Mouse (Mus musculus): ENCODE measurements around the gene Aatk. TPM values are rescaled to one million over a fixed set of nuclear protein-coding genes. Genes with fewer than 3 reads are reported as not detected.
A peak's percentile ranks its signal among the peaks of the same experiment; 100 is the strongest.

Gene Aatk
- polyA plus RNA-seq, 1 experiment from 2014 or later, result 1.2 TPM

GRCm38 (mm10) chr11:120048252-120048556 is 1.2 kb upstream of the Aatk start:
- Histone ChIP-seq H3K36me3 (no peaks in the 10 kb centered on the region), H3K9me3 (replicated peaks) (no peaks in the 10 kb centered on the region), H3K4me3 (peak overlapping the region; percentile 79), H3K4me1 (peaks cover 56% of the 10 kb centered on the region), H3K27ac (replicated peaks) (peak overlapping the region; percentile 87), H3K27me3 (ENCODE audit: low read depth, poor library complexity, severe bottlenecking) (peaks cover 70% of the 10 kb centered on the region)
- peak; percentile 50 for DNase-seq (ENCODE audit: low spot score)
- WGBS, result 1% methylated on average over 23 of the region's 23 CpGs

- Histone ChIP-seq H3K4me3 (peak overlapping the region; percentile 79), H3K9me3 (replicated peaks) (no peaks in the 10 kb centered on the region), H3K27me3 (ENCODE audit: low read depth, poor library complexity, severe bottlenecking) (peaks cover 70% of the 10 kb centered on the region), H3K4me1 (peaks cover 56% of the 10 kb centered on the region), H3K27ac (replicated peaks) (peak overlapping the region; percentile 87), H3K36me3 (no peaks in the 10 kb centered on the region)
- peak; percentile 48 for DNase-seq (ENCODE audit: low spot score)
- 8% methylated on average over 23 of the region's 23 CpGs for WGBS
These were observed 724 bp upstream of the Aatk start for GRCm38 (mm10) chr11:120047531-120048251.

- DNase-seq (ENCODE audit: low spot score), result no peak
- 52% methylated on average over 11 of the region's 11 CpGs for WGBS
- Histone ChIP-seq H3K4me3 (peak overlapping the region; percentile 79), H3K9me3 (replicated peaks) (no peaks in the 10 kb centered on the region), H3K27me3 (ENCODE audit: low read depth, poor library complexity, severe bottlenecking) (peaks cover 68% of the 10 kb centered on the region), H3K36me3 (no peaks in the 10 kb centered on the region), H3K27ac (replicated peaks) (peak overlapping the region; percentile 87), H3K4me1 (peaks cover 60% of the 10 kb centered on the region)
These were observed 971 bp downstream of the Aatk start for GRCm38 (mm10) chr11:120045839-120046552.

- WGBS, result 62% methylated on average over 4 of the region's 4 CpGs
- Histone ChIP-seq H3K4me3 (no peak overlapping the region), H3K27ac (replicated peaks) (no peak overlapping the region), H3K27me3 (ENCODE audit: low read depth, poor library complexity, severe bottlenecking) (peaks cover 61% of the 10 kb centered on the region), H3K9me3 (replicated peaks) (no peaks in the 10 kb centered on the region), H3K4me1 (peaks cover 60% of the 10 kb centered on the region), H3K36me3 (no peaks in the 10 kb centered on the region)
- no peak for DNase-seq (ENCODE audit: low spot score)
These were observed 1.6 kb downstream of the Aatk start for GRCm38 (mm10) chr11:120045341-120045740.

DNA sequence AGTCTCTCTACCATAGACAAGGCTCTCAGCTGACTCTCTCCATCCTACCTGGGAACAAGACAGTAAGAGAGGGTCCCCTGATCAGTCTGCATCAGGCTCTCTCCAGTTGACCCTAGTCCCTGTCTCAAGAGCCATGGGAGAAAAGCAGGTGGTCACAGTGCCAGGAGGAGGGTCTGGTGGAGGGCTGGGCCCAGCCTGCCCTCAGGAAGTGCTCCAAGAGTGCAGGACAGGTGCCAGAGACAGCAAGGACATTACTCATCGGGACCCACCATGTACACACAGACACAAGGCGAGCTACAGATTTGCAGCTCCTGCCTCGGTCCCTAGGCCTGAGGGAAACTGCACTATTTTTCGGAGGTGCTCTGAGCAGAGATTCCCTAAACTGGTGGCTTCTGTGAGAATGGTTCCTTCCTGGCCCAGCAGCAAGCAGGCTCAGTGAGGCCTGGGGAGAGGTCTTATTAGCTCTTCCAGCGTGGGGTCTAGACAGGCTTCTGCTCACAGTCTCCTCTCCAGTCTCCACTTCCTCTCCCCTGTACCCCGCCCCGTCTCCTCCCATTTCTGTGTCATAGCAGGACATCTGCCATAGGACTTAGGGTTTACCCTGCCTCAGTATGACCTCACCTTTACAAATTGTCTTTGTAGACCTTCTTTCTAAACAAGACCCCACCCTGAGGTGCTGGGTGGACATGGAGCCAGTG is 4.7 kb downstream of the Aatk start:
- no peaks in the 10 kb centered on the region for H3K9me3 ChIP-seq (replicated peaks)
- H3K27ac ChIP-seq (replicated peaks), result peak overlapping the region; percentile 52
- no peaks in the 10 kb centered on the region for H3K36me3 ChIP-seq
- 86% methylated on average over 7 of the region's 7 CpGs for WGBS
- no peak overlapping the region for H3K4me3 ChIP-seq
- no peak for DNase-seq (ENCODE audit: low spot score)
- peaks cover 48% of the 10 kb centered on the region for H3K4me1 ChIP-seq
- H3K27me3 ChIP-seq (ENCODE audit: low read depth, poor library complexity, severe bottlenecking), result peaks cover 32% of the 10 kb centered on the region

DNA sequence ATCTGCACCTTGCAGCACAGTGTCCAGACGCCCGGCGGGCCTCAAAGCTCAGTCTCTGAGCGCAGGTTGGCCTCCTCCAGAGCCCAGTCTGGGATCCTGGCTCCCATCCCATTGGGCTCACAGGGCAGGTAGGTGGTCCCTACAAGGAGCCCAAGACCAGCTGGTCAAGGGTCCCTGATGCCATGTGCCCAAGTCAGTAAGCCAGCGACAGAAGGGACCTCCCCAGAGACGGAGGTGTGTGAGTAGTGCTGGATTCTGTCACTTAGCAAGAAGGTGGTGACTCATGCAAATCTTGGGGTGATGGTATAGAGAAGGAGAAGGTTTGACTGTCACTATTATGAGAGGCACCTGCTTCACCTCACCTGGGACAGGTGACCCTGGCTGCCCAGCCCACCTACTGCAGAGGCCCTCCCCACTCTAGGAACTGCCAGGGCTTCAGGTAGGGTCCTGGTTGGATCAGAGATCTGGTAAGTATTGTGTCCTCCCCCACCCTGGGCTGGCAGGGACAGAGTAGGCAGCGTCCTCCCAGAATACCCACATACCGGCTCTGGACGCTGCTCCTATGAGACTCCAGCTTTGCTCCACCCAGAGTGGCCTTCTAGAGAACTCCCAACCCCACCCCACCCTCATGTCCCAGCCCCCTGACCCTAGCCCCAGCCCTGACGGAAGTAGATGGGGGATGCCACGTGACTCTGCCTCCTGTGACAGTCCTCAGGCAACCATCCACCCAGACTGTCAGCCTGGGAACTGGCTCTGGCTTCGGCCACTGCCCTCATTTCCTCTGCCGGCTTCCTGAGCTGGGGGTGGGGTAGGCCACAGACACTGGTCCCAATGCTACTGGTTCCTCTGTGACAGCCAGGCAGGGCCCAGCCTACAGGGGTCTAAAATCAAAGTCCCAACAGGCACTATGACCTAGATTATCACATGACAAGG is 5.5 kb downstream of the Aatk start:
- H3K9me3 ChIP-seq (replicated peaks), result no peaks in the 10 kb centered on the region
- peaks cover 40% of the 10 kb centered on the region for H3K4me1 ChIP-seq
- H3K27me3 ChIP-seq (ENCODE audit: low read depth, poor library complexity, severe bottlenecking), result peaks cover 24% of the 10 kb centered on the region
- no peak overlapping the region for H3K4me3 ChIP-seq
- DNase-seq (ENCODE audit: low spot score), result no peak
- H3K27ac ChIP-seq (replicated peaks), result peak overlapping the region; percentile 52
- WGBS, result 73% methylated on average over 13 of the region's 13 CpGs
- no peaks in the 10 kb centered on the region for H3K36me3 ChIP-seq

DNA sequence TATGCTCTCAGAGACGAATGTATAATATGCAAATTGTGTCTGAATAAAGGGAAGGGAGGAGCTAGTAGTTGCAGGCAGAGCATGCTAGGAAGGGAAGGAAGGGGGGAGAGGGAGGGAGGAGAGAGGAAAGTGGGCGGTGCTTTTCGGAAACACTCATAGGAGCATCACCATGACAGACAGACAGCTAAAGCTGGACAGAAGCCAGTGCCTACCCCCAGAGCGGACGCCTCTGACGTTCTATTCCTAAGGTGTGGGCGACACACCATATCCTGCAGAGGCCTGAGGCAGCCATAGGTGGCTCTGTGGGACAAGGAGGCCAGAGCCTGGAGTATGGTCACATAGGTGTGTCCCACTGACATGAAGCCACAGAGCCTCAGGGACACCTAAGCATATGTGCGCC is 6.5 kb downstream of the Aatk start:
- Histone ChIP-seq H3K27me3 (ENCODE audit: low read depth, poor library complexity, severe bottlenecking) (peaks cover 14% of the 10 kb centered on the region), H3K27ac (replicated peaks) (no peak overlapping the region), H3K4me3 (no peak overlapping the region), H3K4me1 (peaks cover 29% of the 10 kb centered on the region), H3K9me3 (replicated peaks) (no peaks in the 10 kb centered on the region), H3K36me3 (no peaks in the 10 kb centered on the region)
- 77% methylated on average over 8 of the region's 8 CpGs for WGBS
- no peak for DNase-seq (ENCODE audit: low spot score)

DNA sequence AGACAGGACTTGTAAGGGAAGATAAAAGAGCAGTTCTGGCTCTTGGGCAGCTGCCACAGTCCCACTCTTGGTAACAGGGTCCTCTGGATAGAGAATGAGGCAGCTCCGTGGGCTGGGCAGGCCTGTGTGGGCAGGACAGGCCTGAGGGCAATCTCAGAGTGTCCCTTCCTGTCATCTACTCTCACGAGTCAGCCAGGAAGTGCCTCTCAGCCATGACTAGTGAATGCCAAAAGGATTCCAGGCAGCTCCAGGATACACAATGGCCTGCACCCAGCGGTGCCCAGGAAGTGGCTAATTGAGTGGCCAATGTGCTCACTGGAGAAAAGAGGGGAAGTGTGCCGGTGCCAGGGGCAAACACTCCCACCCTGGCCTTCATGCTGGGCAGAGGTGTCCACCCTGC is 7.4 kb downstream of the Aatk start:
- peak overlapping the region; percentile 46; the same call in 1 of the 2 replicates for H3K27ac ChIP-seq (replicated peaks)
- peaks cover 5% of the 10 kb centered on the region; the same call in 1 of the 2 replicates for H3K27me3 ChIP-seq (ENCODE audit: low read depth, poor library complexity, severe bottlenecking)
- H3K9me3 ChIP-seq (replicated peaks), result no peaks in the 10 kb centered on the region
- no peak overlapping the region for H3K4me3 ChIP-seq
- H3K4me1 ChIP-seq, result peaks cover 31% of the 10 kb centered on the region
- no peaks in the 10 kb centered on the region for H3K36me3 ChIP-seq
- WGBS, result 62% methylated on average over 4 of the region's 4 CpGs
- DNase-seq (ENCODE audit: low spot score), result no peak

GRCm38 (mm10) chr11:120034762-120035161 is 12.2 kb downstream of the Aatk start:
- Histone ChIP-seq H3K4me1 (peaks cover 45% of the 10 kb centered on the region), H3K9me3 (replicated peaks) (no peaks in the 10 kb centered on the region), H3K27me3 (ENCODE audit: low read depth, poor library complexity, severe bottlenecking) (no peaks in the 10 kb centered on the region), H3K36me3 (no peaks in the 10 kb centered on the region), H3K27ac (replicated peaks) (no peak overlapping the region; the same call in 1 of the 2 replicates), H3K4me3 (no peak overlapping the region)
- 80% methylated on average over 5 of the region's 5 CpGs for WGBS
- no peak for DNase-seq (ENCODE audit: low spot score)

DNA sequence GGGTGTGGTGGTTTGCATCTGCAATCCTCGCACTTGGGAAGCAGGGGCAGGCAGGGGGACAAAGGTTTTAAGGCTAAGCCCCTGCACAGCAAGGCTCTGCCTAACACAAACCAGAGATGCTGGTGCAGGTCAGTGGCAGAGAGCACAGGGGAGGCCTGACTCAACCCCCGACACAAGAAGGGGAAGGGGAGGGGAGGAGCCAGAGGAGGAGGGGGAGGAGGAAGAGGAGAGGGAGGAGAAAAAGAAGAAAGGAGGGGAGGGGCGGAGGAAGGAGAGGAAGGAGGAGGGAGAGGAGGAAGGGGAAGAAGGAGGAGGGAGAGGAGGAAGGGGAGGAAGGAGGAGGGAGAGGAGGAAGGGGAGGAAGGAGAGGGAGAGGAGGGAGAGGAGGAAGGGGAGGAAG is 12.7 kb downstream of the Aatk start:
- no peaks in the 10 kb centered on the region for H3K27me3 ChIP-seq (ENCODE audit: low read depth, poor library complexity, severe bottlenecking)
- H3K27ac ChIP-seq (replicated peaks), result peak overlapping the region; percentile 24; the same call in 1 of the 2 replicates
- DNase-seq (ENCODE audit: low spot score), result no peak
- H3K9me3 ChIP-seq (replicated peaks), result no peaks in the 10 kb centered on the region
- H3K4me3 ChIP-seq, result no peak overlapping the region
- H3K36me3 ChIP-seq, result no peaks in the 10 kb centered on the region
- H3K4me1 ChIP-seq, result peaks cover 47% of the 10 kb centered on the region
- WGBS, result 39% methylated on average over 3 of the region's 3 CpGs

DNA sequence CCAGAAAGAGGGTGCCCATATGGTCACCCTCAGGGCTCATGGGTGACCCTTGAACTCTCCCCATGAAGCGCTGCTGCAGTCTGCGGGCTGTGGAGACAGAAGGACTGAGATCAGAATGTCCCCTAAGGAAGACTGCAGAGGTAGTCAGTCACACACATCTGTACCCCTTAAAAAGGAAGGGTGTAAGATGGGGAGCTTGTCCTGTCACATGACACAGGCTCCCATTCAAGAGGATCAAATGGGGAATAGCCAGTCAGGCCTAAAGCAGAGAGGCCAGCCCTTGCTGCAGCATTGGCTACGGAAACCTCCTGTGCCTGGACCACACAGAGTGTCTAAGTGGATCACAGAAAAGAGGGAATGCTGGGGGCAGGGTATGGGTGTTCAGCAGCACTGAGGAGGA is 13.5 kb downstream of the Aatk start:
- H3K27me3 ChIP-seq (ENCODE audit: low read depth, poor library complexity, severe bottlenecking), result no peaks in the 10 kb centered on the region
- H3K4me3 ChIP-seq, result no peak overlapping the region
- H3K27ac ChIP-seq (replicated peaks), result peak overlapping the region; percentile 50; the same call in 1 of the 2 replicates
- no peaks in the 10 kb centered on the region for H3K9me3 ChIP-seq (replicated peaks)
- WGBS, result 65% methylated on average over 3 of the region's 3 CpGs
- no peak for DNase-seq (ENCODE audit: low spot score)
- H3K36me3 ChIP-seq, result no peaks in the 10 kb centered on the region
- peaks cover 53% of the 10 kb centered on the region for H3K4me1 ChIP-seq

GRCm38 (mm10) chr11:120032052-120032451 is 14.9 kb downstream of the Aatk start:
- WGBS, result 66% methylated on average over 8 of the region's 8 CpGs
- H3K4me3 ChIP-seq, result no peak overlapping the region
- no peaks in the 10 kb centered on the region for H3K36me3 ChIP-seq
- peaks cover 59% of the 10 kb centered on the region for H3K4me1 ChIP-seq
- H3K9me3 ChIP-seq (replicated peaks), result no peaks in the 10 kb centered on the region
- 0 out of 2 replicates have a peak overlapping the region, but pooled peaks have one; percentile 28 for H3K27ac ChIP-seq (replicated peaks)
- DNase-seq (ENCODE audit: low spot score), result no peak
- no peaks in the 10 kb centered on the region for H3K27me3 ChIP-seq (ENCODE audit: low read depth, poor library complexity, severe bottlenecking)

Measured in midbrain, embryonic 10.5 days (tissue).